In the genomic region with DNA sequence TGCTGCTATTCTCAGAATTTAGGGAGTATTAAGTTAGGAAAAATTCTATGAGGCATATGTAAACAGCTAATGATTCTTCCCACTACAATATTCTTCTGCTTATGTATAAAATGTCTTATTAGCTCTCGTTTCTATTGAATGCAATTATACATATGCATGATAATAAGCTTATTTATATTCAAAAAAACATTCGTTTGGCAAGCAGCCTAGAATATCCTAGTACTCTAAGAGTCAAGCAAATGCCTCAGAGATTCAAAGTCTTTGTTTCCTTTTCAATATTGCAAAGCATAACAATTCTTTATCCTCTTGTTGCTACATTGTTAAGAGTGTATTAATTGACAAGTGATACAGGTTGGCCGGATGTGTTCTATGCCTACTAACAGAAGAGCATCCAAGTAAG, we compare ENCODE assay signal across 18 mouse cellular contexts. TPM values are rescaled to one million over a fixed set of nuclear protein-coding genes. Genes with fewer than 3 reads are reported as not detected.
DNase-seq lines count a peak whose midpoint lies in the region; ATAC-seq and TF ChIP-seq lines count a peak whose summit lies in the region.
"Had no signal": no experiment of that assay in that cellular context is flagged by ENCODE, and none has a peak within 500 bp of the region (broad histone marks: within the 10 kb centered on the region; RNA-seq: fewer than 3 reads in every experiment).

No protein-coding gene starts in this region.

- no peaks in the 10 kb centered on the region for H3K36me3 ChIP-seq in forebrain, postnatal 0 days (ENCODE audit: insufficient read depth)
- H3K36me3 ChIP-seq in forebrain, embryonic 16.5 days (ENCODE audit: control insufficient read depth, insufficient read depth): no peaks in the 10 kb centered on the region
- H3K36me3 ChIP-seq in lung, postnatal 0 days (ENCODE audit: insufficient read depth, low read length): no peaks in the 10 kb centered on the region
- no peaks in the 10 kb centered on the region for H3K36me3 ChIP-seq in heart, embryonic 12.5 days
- H3K36me3 ChIP-seq: embryonic facial prominence, embryonic 10.5 days; embryonic facial prominence, embryonic 12.5 days had no signal

- no peak overlapping the region for H3K4me3 ChIP-seq in forebrain, postnatal 0 days (ENCODE audit: low read depth, low read length)
- no peak overlapping the region for H3K4me3 ChIP-seq in forebrain, embryonic 16.5 days (replicated peaks; ENCODE audit: low read length)
- H3K4me3 ChIP-seq in lung, postnatal 0 days (ENCODE audit: low read depth, low read length): no peak overlapping the region
- H3K4me3 ChIP-seq in heart, embryonic 12.5 days: no peak overlapping the region
- H3K4me3 ChIP-seq: embryonic facial prominence, embryonic 10.5 days; embryonic facial prominence, embryonic 12.5 days; forebrain, embryonic 13.5 days had no signal

- H3K9ac ChIP-seq in forebrain, postnatal 0 days: no peak overlapping the region
- no peak overlapping the region for H3K9ac ChIP-seq in forebrain, embryonic 16.5 days (replicated peaks; ENCODE audit: low read depth, low read length)
- H3K9ac ChIP-seq in lung, postnatal 0 days (replicated peaks; ENCODE audit: low read depth): no peak overlapping the region
- H3K9ac ChIP-seq in heart, embryonic 12.5 days: no peak overlapping the region
- H3K9ac ChIP-seq: embryonic facial prominence, embryonic 12.5 days; forebrain, embryonic 13.5 days had no signal

- H3K9me3 ChIP-seq in forebrain, postnatal 0 days (ENCODE audit: low read length): no peaks in the 10 kb centered on the region
- no peaks in the 10 kb centered on the region for H3K9me3 ChIP-seq in forebrain, embryonic 16.5 days (ENCODE audit: control insufficient read depth, low read length)
- no peaks in the 10 kb centered on the region for H3K9me3 ChIP-seq in lung, postnatal 0 days (ENCODE audit: low read length)
- 0 out of 2 replicates have a peak, but pooled peaks cover 3% of the 10 kb centered on the region for H3K9me3 ChIP-seq in heart, embryonic 12.5 days (replicated peaks)
- H3K9me3 ChIP-seq: embryonic facial prominence, embryonic 10.5 days; embryonic facial prominence, embryonic 12.5 days; forebrain, embryonic 13.5 days had no signal

- no peaks in the 10 kb centered on the region for H3K4me1 ChIP-seq in forebrain, postnatal 0 days (ENCODE audit: insufficient read depth)
- H3K4me1 ChIP-seq in forebrain, embryonic 16.5 days (replicated peaks; ENCODE audit: control insufficient read depth, insufficient read depth, low read length): no peaks in the 10 kb centered on the region
- no peaks in the 10 kb centered on the region for H3K4me1 ChIP-seq in lung, postnatal 0 days (ENCODE audit: insufficient read depth, low read depth, low read length)
- H3K4me1 ChIP-seq in heart, embryonic 12.5 days (replicated peaks): no peaks in the 10 kb centered on the region
- H3K4me1 ChIP-seq: embryonic facial prominence, embryonic 12.5 days; forebrain, embryonic 13.5 days had no signal

- 28% methylated on average over 3 of the region's 3 CpGs for WGBS in forebrain, postnatal 0 days
- WGBS in forebrain, embryonic 16.5 days: 23% methylated on average over 3 of the region's 3 CpGs
- WGBS in lung, postnatal 0 days: 73% methylated on average over 3 of the region's 3 CpGs
- WGBS in heart, embryonic 12.5 days: 73% methylated on average over 3 of the region's 3 CpGs

- no peak for DNase-seq in forebrain, postnatal 0 days
- peak; percentile 7 for DNase-seq in lung, postnatal 0 days (ENCODE audit: low spot score)
- DNase-seq in lung, postnatal 4 days: no peak
- peak; percentile 76 for DNase-seq in brain, embryonic 14.5 days (ENCODE audit: low read depth)
- DNase-seq: adrenal gland, adult 2 months; adrenal gland, postnatal 10 days; adrenal gland, postnatal 25 days; cerebellum, adult 11-12 months; cerebellum, adult 2 months; cerebellum, adult 9-10 months; cerebellum, postnatal 10 days; cerebellum, postnatal 25 days had no signal

- no peaks in the 10 kb centered on the region for H3K27me3 ChIP-seq in forebrain, postnatal 0 days (ENCODE audit: insufficient read depth, low read length)
- H3K27me3 ChIP-seq in forebrain, embryonic 16.5 days (replicated peaks; ENCODE audit: control insufficient read depth, insufficient read depth, low read length): no peaks in the 10 kb centered on the region
- no peaks in the 10 kb centered on the region for H3K27me3 ChIP-seq in lung, postnatal 0 days (replicated peaks; ENCODE audit: insufficient read depth, low read length)
- no peaks in the 10 kb centered on the region for H3K27me3 ChIP-seq in heart, embryonic 12.5 days (replicated peaks)

- no peak for TF ChIP-seq POLR2A in brain, embryonic 14.5 days (IDR thresholded peaks at IDR 0.05; ENCODE audit: borderline replicate concordance, extremely low read depth, insufficient read depth, insufficient read length, poor library complexity, severe bottlenecking)

- TF ChIP-seq CTCF in forebrain, postnatal 0 days (IDR thresholded peaks at IDR 0.05; ENCODE audit: low read depth): no peak
- TF ChIP-seq CTCF in lung, postnatal 0 days (IDR thresholded peaks at IDR 0.05): no peak
- no peak for TF ChIP-seq CTCF in brain, embryonic 14.5 days (IDR thresholded peaks at IDR 0.05; ENCODE audit: borderline replicate concordance, extremely low read depth, insufficient read depth, insufficient read length)

- no peak overlapping the region for H3K27ac ChIP-seq in forebrain, postnatal 0 days (ENCODE audit: low read depth, low read length)
- no peak overlapping the region for H3K27ac ChIP-seq in forebrain, embryonic 16.5 days (ENCODE audit: low read length)
- H3K27ac ChIP-seq in lung, postnatal 0 days (ENCODE audit: low read length): no peak overlapping the region
- H3K27ac ChIP-seq in heart, embryonic 12.5 days (ENCODE audit: poor library complexity, severe bottlenecking): no peak overlapping the region
- H3K27ac ChIP-seq: embryonic facial prominence, embryonic 10.5 days; embryonic facial prominence, embryonic 12.5 days; forebrain, embryonic 13.5 days had no signal

- peak; percentile 20; the same call in 1 of the 2 replicates for ATAC-seq in forebrain, postnatal 0 days
- no peak for ATAC-seq in forebrain, embryonic 16.5 days
- ATAC-seq in lung, postnatal 0 days: no peak
- ATAC-seq in heart, embryonic 12.5 days (ENCODE audit: insufficient number of reproducible peaks, low FRiP score): no peak
- ATAC-seq: forebrain, embryonic 13.5 days had no signal

- no peak overlapping the region for H3K4me2 ChIP-seq in forebrain, postnatal 0 days (ENCODE audit: low read depth)
- no peak overlapping the region for H3K4me2 ChIP-seq in forebrain, embryonic 16.5 days (ENCODE audit: low read length)
- H3K4me2 ChIP-seq in lung, postnatal 0 days (replicated peaks; ENCODE audit: low read depth, low read length): no peak overlapping the region
- H3K4me2 ChIP-seq in heart, embryonic 12.5 days: no peak overlapping the region
- H3K4me2 ChIP-seq: embryonic facial prominence, embryonic 12.5 days; forebrain, embryonic 13.5 days had no signal

- TF ChIP-seq EP300 in lung, postnatal 0 days (IDR thresholded peaks at IDR 0.05): no peak

RNA-seq across cellular contexts. Expression of a gene that starts 34.6 kb away (rescaled TPM):
- 17.5 and 25.6 TPM in 2 replicates for total RNA-seq in forebrain, postnatal 0 days (2014; rRNA removed)
- 1.8 and 2.4 TPM in 2 replicates for polyA plus RNA-seq in forebrain, postnatal 0 days (2015; fragmentation: Nextera tagmentation; extraction: Ambion mirVana)
- polyA plus RNA-seq in forebrain, embryonic 16.5 days (2015; fragmentation: Nextera tagmentation; extraction: Ambion mirVana): 6.4 and 7.1 TPM in 2 replicates
- polyA plus RNA-seq in lung, postnatal 0 days (2015; fragmentation: Nextera tagmentation; extraction: Ambion mirVana): 0.99 and 2.3 TPM in 2 replicates
- 23.2 and 26.7 TPM in 2 replicates for polyA plus RNA-seq in brain, embryonic 14.5 days (2012; rRNA removed)
- not detected in 2 replicates for polyA plus RNA-seq in heart, embryonic 12.5 days (2016; fragmentation: Nextera tagmentation; extraction: Ambion mirVana)
- total RNA-seq: adrenal gland, postnatal 25 days; MEL had no signal

RNA-seq across cellular contexts. Expression of a gene that starts 52.4 kb away (rescaled TPM):
- 0.48 and 2.4 TPM in 2 replicates for total RNA-seq in forebrain, postnatal 0 days (2014; rRNA removed)
- polyA plus RNA-seq in forebrain, postnatal 0 days (2015; fragmentation: Nextera tagmentation; extraction: Ambion mirVana): 0.39 and 0.94 TPM in 2 replicates
- 0.50 and 0.85 TPM in 2 replicates for polyA plus RNA-seq in forebrain, embryonic 16.5 days (2015; fragmentation: Nextera tagmentation; extraction: Ambion mirVana)
- 0.26 and 0.33 TPM in 2 replicates for polyA plus RNA-seq in lung, postnatal 0 days (2015; fragmentation: Nextera tagmentation; extraction: Ambion mirVana)
- 0.33 and 0.43 TPM in 2 replicates for polyA plus RNA-seq in brain, embryonic 14.5 days (2012; rRNA removed)
- polyA plus RNA-seq in heart, embryonic 12.5 days (2016; fragmentation: Nextera tagmentation; extraction: Ambion mirVana): 0.60 and 0.93 TPM in 2 replicates
- total RNA-seq: adrenal gland, postnatal 10 days; adrenal gland, postnatal 25 days; MEL had no signal
- polyA plus RNA-seq: adrenal gland, adult 2 months had no signal

Comparison
In these comparisons a context has a peak if more than half of its experiments do, and no peak if none do; other contexts are left out.
1. DNase-seq: peak in lung, postnatal 0 days (single experiment) and brain, embryonic 14.5 days (single experiment); none in forebrain, postnatal 0 days (single experiment) and lung, postnatal 4 days (0 of 2).